8 mouse cellular contexts compared by ENCODE assay signal in genomic region chr12:87388122-87388774, GRCm38 (mm10). TPM values are rescaled to one million over a fixed set of nuclear protein-coding genes. Genes with fewer than 3 reads are reported as not detected.
DNase-seq lines count a peak whose midpoint lies in the region; ATAC-seq and TF ChIP-seq lines count a peak whose summit lies in the region.

TSS of gene Sptlc2 (minus strand) at chr12:87388355.

- peak; percentile 100 for DNase-seq in ZHBTc4 (ENCODE audit: low read depth, low spot score)
- peak; percentile 99 for DNase-seq in gastrocnemius, adult 2 months
- peak; percentile 99 for DNase-seq in hindbrain, postnatal 0 days (ENCODE audit: low spot score)
- peak; percentile 99 for DNase-seq in left cerebral cortex, adult 2 months (ENCODE audit: extremely low spot score in 1 of 2, low spot score in 2 of 2)
- peak; percentile 99 to 100 for DNase-seq in right cerebral cortex, adult 2 months (ENCODE audit: low spot score in 2 of 2)
- DNase-seq in urinary bladder, postnatal 14 days (ENCODE audit: low spot score), result peak; percentile 100

- H3K36me3 ChIP-seq in hindbrain, postnatal 0 days (ENCODE audit: insufficient read depth, low read length), result no peaks in the 10 kb centered on the region

- H3K9ac ChIP-seq in hindbrain, postnatal 0 days (replicated peaks; ENCODE audit: low read length), result peak within 1 kb of the TSS; percentile 91

- peak within 1 kb of the TSS; percentile 93 for H3K27ac ChIP-seq in gastrocnemius, adult 2 months
- peak within 1 kb of the TSS; percentile 86 for H3K27ac ChIP-seq in hindbrain, postnatal 0 days
- H3K27ac ChIP-seq in left cerebral cortex, adult 2 months, result peak within 1 kb of the TSS; percentile 86

- H3K4me3 ChIP-seq in gastrocnemius, adult 2 months, result peak within 1 kb of the TSS; percentile 97
- H3K4me3 ChIP-seq in hindbrain, postnatal 0 days (ENCODE audit: low read length), result peak within 1 kb of the TSS; percentile 98
- peak within 1 kb of the TSS; percentile 81 for H3K4me3 ChIP-seq in left cerebral cortex, adult 2 months

- TF ChIP-seq CTCF in gastrocnemius, adult 2 months (IDR thresholded peaks at IDR 0.05), result no peak; the same call in 1 of the 2 replicates
- TF ChIP-seq CTCF in hindbrain, postnatal 0 days (IDR thresholded peaks at IDR 0.05; ENCODE audit: low read depth), result peak; percentile 25
- peak; percentile 36 for TF ChIP-seq CTCF in left cerebral cortex, adult 2 months (IDR thresholded peaks at IDR 0.05)

- H3K27me3 ChIP-seq in hindbrain, postnatal 0 days (ENCODE audit: insufficient read depth, low read length), result no peaks in the 10 kb centered on the region

- no peaks in the 10 kb centered on the region for H3K9me3 ChIP-seq in hindbrain, postnatal 0 days (ENCODE audit: low read length)

- peaks cover 14% of the 10 kb centered on the region for H3K4me1 ChIP-seq in hindbrain, postnatal 0 days (ENCODE audit: insufficient read depth, low read length)

- WGBS in hindbrain, postnatal 0 days, result under 1% methylated on average over 45 of the region's 45 CpGs

- ATAC-seq in common myeloid progenitor, adult 5-6 weeks (replicated peaks; ENCODE audit: low read depth, poor library complexity, severe bottlenecking), result peak; percentile 95
- ATAC-seq in hindbrain, postnatal 0 days, result peak; percentile 99
- ATAC-seq in megakaryocyte, adult 5-6 weeks (ENCODE audit: poor library complexity, severe bottlenecking), result peak; percentile 89

- intact Hi-C loops in gastrocnemius, adult 2 months (cut with DNase I), result no loop called here
- intact Hi-C loops in left cerebral cortex, adult 2 months (cut with DNase I), result no loop called here

- H3K4me2 ChIP-seq in hindbrain, postnatal 0 days (ENCODE audit: low read depth, low read length), result peak within 1 kb of the TSS; percentile 99

RNA-seq across cellular contexts. Expression of gene Sptlc2, which starts in this region (rescaled TPM):
- 70.8 and 79.8 TPM in 2 replicates for total RNA-seq in common myeloid progenitor, adult 5-6 weeks (2017)
- total RNA-seq in gastrocnemius, adult 2 months (2021), result 1 to 10 TPM; 6.4 to 8.5 TPM
- total RNA-seq in hindbrain, postnatal 0 days (2014; rRNA removed), result 32.8 and 38.0 TPM in 2 replicates
- polyA plus RNA-seq in hindbrain, postnatal 0 days (2015; fragmentation: Nextera tagmentation; extraction: Ambion mirVana), result 86.9 and 88.7 TPM in 2 replicates
- total RNA-seq in left cerebral cortex, adult 2 months (2021), result 10 to 100 TPM; 32.4 to 33.0 TPM
- total RNA-seq in megakaryocyte, adult 5-6 weeks (2015), result 210 and 245 TPM in 2 replicates
- total RNA-seq in megakaryocyte, adult 5-6 weeks (2017), result 168 and 181 TPM in 2 replicates

Comparison
In these comparisons a context has a peak if more than half of its experiments do, and no peak if none do; other contexts are left out.
1. Peak in every context shown above with its lines: DNase-seq, ATAC-seq, H3K4me3 ChIP-seq and H3K27ac ChIP-seq.